Mouse (Mus musculus) intestine, embryonic 16.5 days (tissue): Measurements from ENCODE around the gene Mettl22. TPM values are rescaled to one million over a fixed set of nuclear protein-coding genes. Genes with fewer than 3 reads are reported as not detected.

ENCODE experiments used
- ATAC-seq: fragments of 200-750 bp; cut with Nextera tagmentation; 2 replicates; pipeline ENCODE4 v1.8.0; 2017; ENCODE audit warnings: moderate TSS enrichment, moderate library complexity
- H3K27ac ChIP-seq: fragments of 300-500 bp; sonication (generic); 2 replicates; pipeline ENCODE4 v1.5.1; 2014; ENCODE audit warnings: mild to moderate bottlenecking, low read length
- H3K27me3 ChIP-seq: fragments of 300-500 bp; sonication (generic); replicated peaks from 2 replicates; pipeline ENCODE4 v1.6.1; 2014; ENCODE audit warnings: low read length, control low read depth, mixed read lengths; ENCODE audit not compliant: control insufficient read depth, insufficient read depth
- H3K36me3 ChIP-seq: fragments of 300-500 bp; sonication (generic); 2 replicates; pipeline ENCODE4 v1.6.1; 2014; ENCODE audit warnings: low read length, control low read depth; ENCODE audit not compliant: control insufficient read depth, insufficient read depth
- H3K4me1 ChIP-seq: fragments of 300-500 bp; sonication (generic); 2 replicates; pipeline ENCODE4 v1.6.1; 2014; ENCODE audit warnings: low read length, control low read depth, mixed read lengths; ENCODE audit not compliant: control insufficient read depth, insufficient read depth
- H3K4me2 ChIP-seq: fragments of 300-500 bp; sonication (generic); 2 replicates; pipeline ENCODE4 v1.6.1; 2014; ENCODE audit warnings: low read depth, low read length, control low read depth
- H3K4me3 ChIP-seq: fragments of 300-500 bp; sonication (generic); 2 replicates; pipeline ENCODE4 v1.5.1; 2014; ENCODE audit warnings: mild to moderate bottlenecking, low read length
- H3K9ac ChIP-seq: fragments of 300-500 bp; sonication (generic); 2 replicates; pipeline ENCODE4 v1.6.1; 2014; ENCODE audit warnings: low read depth, low read length
- H3K9me3 ChIP-seq: fragments of 300-500 bp; sonication (generic); 2 replicates; pipeline ENCODE4 v1.6.1; 2016; ENCODE audit warnings: low read length, control low read depth; ENCODE audit not compliant: control insufficient read depth
- WGBS: fragments of 180-500 bp; shearing (Covaris S2); extraction: QIAGEN DNeasy Blood & Tissue Kit; methylation state at CpG from one replicate; pipeline ENCODE4 v1.1.7; 2014; 5-methylcytosine and 5-hydroxymethylcytosine counted together
- polyA plus RNA-seq: library from polyadenylated mRNA; unstranded; fragments of >200 nt; fragmentation: Nextera tagmentation; extraction: Ambion mirVana; gene quantifications from 2 replicates; pipeline ENCODE4 v1.2.1, GENCODE M21; 2015

Mettl22 gene
- polyA plus RNA-seq, 1 experiment from 2014 or later: 13.8 TPM

- Histone ChIP-seq H3K4me3 (no peak overlapping the region), H3K27me3 (no peaks in the 10 kb centered on the region), H3K27ac (no peak overlapping the region), H3K9me3 (no peaks in the 10 kb centered on the region), H3K9ac (no peak overlapping the region), H3K4me1 (0 out of 2 replicates have a peak, but pooled peaks cover 3% of the 10 kb centered on the region), H3K4me2 (no peak overlapping the region), H3K36me3 (no peaks in the 10 kb centered on the region)
- WGBS: 20% methylated on average over 4 of the region's 4 CpGs
- ATAC-seq: peak; percentile 78
Measured at GRCm38 (mm10) chr16:8494268-8494667, 23.7 kb downstream of the Mettl22 start.

GRCm38 (mm10) chr16:8496967-8497366 lies 26.4 kb downstream of the Mettl22 start:
- Histone ChIP-seq H3K4me3 (no peak overlapping the region), H3K4me2 (no peak overlapping the region), H3K27me3 (no peaks in the 10 kb centered on the region), H3K9ac (no peak overlapping the region), H3K36me3 (no peaks in the 10 kb centered on the region), H3K27ac (no peak overlapping the region), H3K9me3 (no peaks in the 10 kb centered on the region), H3K4me1 (0 out of 2 replicates have a peak, but pooled peaks cover 2% of the 10 kb centered on the region)
- WGBS: 44% methylated on average over 2 of the region's 2 CpGs
- no peak for ATAC-seq

GRCm38 (mm10) chr16:8504271-8504670 lies 33.7 kb downstream of the Mettl22 start:
- Histone ChIP-seq H3K9me3 (0 out of 2 replicates have a peak, but pooled peaks cover 3% of the 10 kb centered on the region), H3K4me2 (no peak overlapping the region), H3K27ac (no peak overlapping the region), H3K4me1 (no peaks in the 10 kb centered on the region), H3K9ac (no peak overlapping the region), H3K4me3 (no peak overlapping the region), H3K36me3 (no peaks in the 10 kb centered on the region), H3K27me3 (no peaks in the 10 kb centered on the region)
- WGBS: 33% methylated on average over 2 of the region's 2 CpGs
- no peak for ATAC-seq

- Histone ChIP-seq H3K36me3 (no peaks in the 10 kb centered on the region), H3K4me1 (peaks cover 11% of the 10 kb centered on the region), H3K4me3 (no peak overlapping the region), H3K27ac (no peak overlapping the region), H3K4me2 (no peak overlapping the region), H3K27me3 (no peaks in the 10 kb centered on the region), H3K9me3 (0 out of 2 replicates have a peak, but pooled peaks cover 3% of the 10 kb centered on the region), H3K9ac (no peak overlapping the region)
- 82% methylated on average over 5 of the region's 5 CpGs for WGBS
- no peak for ATAC-seq
Measured at GRCm38 (mm10) chr16:8509894-8510293, 39.3 kb downstream of the Mettl22 start.

GRCm38 (mm10) chr16:8512830-8513229 lies 42.2 kb downstream of the Mettl22 start:
- 0 out of 2 replicates have a peak overlapping the region, but pooled peaks have one; percentile 76 for H3K9ac ChIP-seq
- 2% methylated on average over 5 of the region's 5 CpGs for WGBS
- peak overlapping the region; percentile 67 for H3K4me3 ChIP-seq
- no peaks in the 10 kb centered on the region for H3K27me3 ChIP-seq
- peak overlapping the region; percentile 85 for H3K4me2 ChIP-seq
- peaks cover 15% of the 10 kb centered on the region for H3K4me1 ChIP-seq
- H3K36me3 ChIP-seq: no peaks in the 10 kb centered on the region
- no peaks in the 10 kb centered on the region for H3K9me3 ChIP-seq
- no peak overlapping the region for H3K27ac ChIP-seq
- ATAC-seq: peak; percentile 48

GRCm38 (mm10) chr16:8513236-8513906 lies 42.8 kb downstream of the Mettl22 start, which contains the start of gene Abat:
Gene Abat (plus strand): TSS chr16:8513429.
- Histone ChIP-seq H3K4me2 (peak within 1 kb of the TSS; percentile 85), H3K36me3 (no peaks in the 10 kb centered on the region), H3K9me3 (no peaks in the 10 kb centered on the region), H3K9ac (peak within 1 kb of the TSS; percentile 76), H3K4me3 (peak within 1 kb of the TSS; percentile 67), H3K4me1 (peaks cover 15% of the 10 kb centered on the region), H3K27me3 (no peaks in the 10 kb centered on the region), H3K27ac (peak within 1 kb of the TSS; percentile 60; the same call in 1 of the 2 replicates)
- under 1% methylated on average over 45 of the region's 46 CpGs for WGBS
- ATAC-seq: peak; percentile 100

GRCm38 (mm10) chr16:8514180-8514579 lies 43.6 kb downstream of the Mettl22 start:
- Histone ChIP-seq H3K4me2 (peak overlapping the region; percentile 85), H3K27me3 (no peaks in the 10 kb centered on the region), H3K4me3 (peak overlapping the region; percentile 67), H3K9me3 (no peaks in the 10 kb centered on the region), H3K4me1 (peaks cover 15% of the 10 kb centered on the region), H3K9ac (peak overlapping the region; percentile 76), H3K36me3 (no peaks in the 10 kb centered on the region), H3K27ac (no peak overlapping the region; the same call in 1 of the 2 replicates)
- no peak for ATAC-seq
- 7% methylated on average over 4 of the region's 4 CpGs for WGBS

- H3K4me1 ChIP-seq: peaks cover 25% of the 10 kb centered on the region
- H3K27ac ChIP-seq: no peak overlapping the region
- no peak overlapping the region for H3K4me2 ChIP-seq
- H3K9ac ChIP-seq: no peak overlapping the region
- no peaks in the 10 kb centered on the region for H3K27me3 ChIP-seq
- 79% methylated on average over 5 of the region's 5 CpGs for WGBS
- no peak overlapping the region for H3K4me3 ChIP-seq
- no peaks in the 10 kb centered on the region for H3K9me3 ChIP-seq
- no peaks in the 10 kb centered on the region for H3K36me3 ChIP-seq
- no peak for ATAC-seq
Measured at GRCm38 (mm10) chr16:8520525-8520924, 49.9 kb downstream of the Mettl22 start.

GRCm38 (mm10) chr16:8521322-8521721 lies 50.7 kb downstream of the Mettl22 start:
- Histone ChIP-seq H3K9ac (no peak overlapping the region), H3K27me3 (no peaks in the 10 kb centered on the region), H3K4me2 (no peak overlapping the region), H3K4me1 (peaks cover 27% of the 10 kb centered on the region), H3K9me3 (no peaks in the 10 kb centered on the region), H3K36me3 (no peaks in the 10 kb centered on the region), H3K4me3 (no peak overlapping the region), H3K27ac (no peak overlapping the region)
- WGBS: 68% methylated on average over 4 of the region's 4 CpGs
- ATAC-seq: no peak
